ENCODE assay signal across 1 mouse cellular context in the genomic region with DNA sequence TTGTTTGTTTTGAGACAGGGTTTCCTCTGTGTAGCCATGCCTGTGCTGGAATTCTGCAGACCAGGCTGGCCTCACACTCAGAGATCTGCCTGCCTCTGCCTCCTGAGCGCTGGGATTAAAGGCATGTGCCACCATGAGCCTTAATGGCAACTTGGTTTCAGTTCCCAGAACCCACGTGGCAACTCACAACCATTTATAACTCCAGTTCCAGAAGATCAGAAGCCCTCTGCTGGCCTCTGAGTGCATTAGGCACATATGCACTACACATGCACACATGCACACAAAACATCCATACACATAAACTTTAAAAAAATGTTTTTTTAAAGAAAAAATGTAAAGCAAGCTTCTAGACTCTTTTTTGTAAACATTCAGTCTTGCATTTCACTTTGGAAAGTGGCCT.
TF ChIP-seq lines count a peak whose summit lies in the region.

No protein-coding gene starts in this region.

TF ChIP-seq in CH12.LX, 34 proteins besides CTCF, POLR2A, EP300 and RAD21:
- TF ChIP-seq BHLHE40 (IDR thresholded peaks at IDR 0.05; ENCODE audit: low read depth, low read length) (0 out of 2 replicates have a peak, but pooled peaks have one; percentile 22), KAT2A (IDR thresholded peaks at IDR 0.05; ENCODE audit: insufficient replicate concordance, low read length) (no peak), MYC (IDR thresholded peaks at IDR 0.05; ENCODE audit: low read depth, low read length) (peak; percentile 79), MAX (IDR thresholded peaks at IDR 0.05; ENCODE audit: low read length) (peak; percentile 46; the same call in 1 of the 2 replicates), ELF1 (IDR thresholded peaks at IDR 0.05; ENCODE audit: low read depth, low read length) (no peak), HCFC1 (IDR thresholded peaks at IDR 0.05; ENCODE audit: low read depth, low read length) (no peak), POLR2AphosphoS2 (IDR thresholded peaks at IDR 0.05; ENCODE audit: low read depth, low read length) (no peak), PAX5 (IDR thresholded peaks at IDR 0.05; ENCODE audit: low read length) (no peak), ETS1 (conservative IDR thresholded peaks at IDR 0.05; ENCODE audit: low read depth, low read length) (no peak), ZNF384 (IDR thresholded peaks at IDR 0.05; ENCODE audit: low read depth, low read length) (no peak), ZMIZ1 (IDR thresholded peaks at IDR 0.05; ENCODE audit: low read depth, low read length) (no peak), MXI1 (IDR thresholded peaks at IDR 0.05; ENCODE audit: low read depth, low read length) (no peak)
